Mouse (Mus musculus) liver, adult 2 months (tissue): ENCODE results near the gene Ackr2. TPM values are rescaled to one million over a fixed set of nuclear protein-coding genes. Genes with fewer than 3 reads are reported as not detected.

ENCODE experiments used
- DNase-seq: peaks from one replicate; pipeline ENCODE4 v3.0.0-alpha.2; 2011; ENCODE audit warnings: low read depth, low spot score; ENCODE audit errors: extremely low read depth
- H3K27ac ChIP-seq: fragments of 200-500 bp; replicated peaks from 2 replicates; pipeline ENCODE4 v1.5.1; 2012; ENCODE audit warnings: low read depth, mild to moderate bottlenecking, control low read depth, inconsistent platforms, low read length; ENCODE audit not compliant: insufficient read depth
- H3K27me3 ChIP-seq: fragments of 200-500 bp; 2 replicates; pipeline ENCODE4 v1.6.1; 2012; ENCODE audit warnings: mild to moderate bottlenecking, moderate library complexity, low read length, inconsistent platforms; ENCODE audit not compliant: control insufficient read depth, insufficient read depth
- H3K36me3 ChIP-seq: fragments of 200-500 bp; 2 replicates; pipeline ENCODE4 v1.6.1; 2012; ENCODE audit warnings: low read length, inconsistent platforms; ENCODE audit not compliant: control insufficient read depth, insufficient read depth
- H3K4me1 ChIP-seq: fragments of 200-500 bp; 2 replicates; pipeline ENCODE4 v1.6.1; 2011; ENCODE audit warnings: low read length; ENCODE audit not compliant: control insufficient read depth, insufficient read depth
- H3K4me3 ChIP-seq: fragments of 200-500 bp; 2 replicates; pipeline ENCODE4 v1.5.1; 2011; ENCODE audit warnings: low read depth, mild to moderate bottlenecking, control low read depth, low read length, moderate library complexity; ENCODE audit not compliant: insufficient read depth
- H3K79me2 ChIP-seq: fragments of 200-500 bp; 2 replicates; pipeline ENCODE4 v1.6.1; 2012; ENCODE audit warnings: inconsistent platforms, mild to moderate bottlenecking, low read length, moderate library complexity; ENCODE audit not compliant: control insufficient read depth, insufficient read depth
- H3K9ac ChIP-seq: fragments of 200-500 bp; 2 replicates; pipeline ENCODE4 v1.6.1; 2012; ENCODE audit warnings: low read depth, mild to moderate bottlenecking, control low read depth, inconsistent platforms, low read length
- CTCF ChIP-seq: fragments of 200-500 bp; IDR thresholded peaks from 2 replicates; pipeline ENCODE4 v1.5.1; 2011; ENCODE audit warnings: low read depth, low read length, control low read depth
- POLR2A ChIP-seq: fragments of 200-500 bp; IDR thresholded peaks from 2 replicates; pipeline ENCODE4 v1.6.1; 2011; ENCODE audit warnings: low read length, control low read depth; ENCODE audit not compliant: insufficient read depth; ENCODE audit errors: extremely low read depth
- WGBS: fragments of 180-500 bp; shearing (Covaris S2); methylation state at CpG from one replicate; pipeline ENCODE4 v1.1.7; 2018; 5-methylcytosine and 5-hydroxymethylcytosine counted together
- polyA plus RNA-seq: library from polyadenylated mRNA; depleted of rRNA; stranded (reverse); fragments of >200 nt; gene quantifications from 2 replicates; pipeline ENCODE4 v1.2.3, GENCODE M21; 2012
- total RNA-seq: library from RNA; depleted of rRNA; stranded (reverse); fragments of >200 nt; gene quantifications from 2 replicates; pipeline ENCODE4 v1.2.3, GENCODE M21; 2014

Gene Ackr2
- total and polyA plus RNA-seq, 2 experiments: 2.3 to 2.4 TPM

DNA sequence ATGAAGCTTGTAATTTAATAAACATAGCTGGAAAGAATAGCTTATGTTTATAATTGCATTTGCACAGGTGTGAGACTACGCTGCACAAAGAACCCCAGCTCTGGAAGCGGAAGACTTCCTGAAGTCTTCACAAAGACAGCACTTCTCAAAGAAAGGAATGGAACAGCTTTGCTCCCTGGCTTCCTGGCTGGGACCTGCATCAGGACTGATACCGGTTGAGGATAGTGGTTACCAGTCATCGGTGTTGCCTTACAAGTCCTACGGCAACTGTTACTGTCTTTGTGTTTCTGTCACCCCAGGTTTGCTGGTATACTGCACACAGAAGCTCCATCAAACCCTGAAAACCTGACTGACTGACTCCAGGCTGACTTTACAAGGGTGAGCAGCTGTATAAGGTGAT, 28.7 kb upstream of the Ackr2 start:
- Histone ChIP-seq H3K4me3 (no peak overlapping the region), H3K27me3 (no peaks in the 10 kb centered on the region), H3K79me2 (no peaks in the 10 kb centered on the region), H3K9ac (no peak overlapping the region), H3K27ac (no peak overlapping the region), H3K4me1 (peaks cover 4% of the 10 kb centered on the region; the same call in 1 of the 2 replicates), H3K36me3 (no peaks in the 10 kb centered on the region)
- WGBS: 95% methylated on average over 5 of the region's 5 CpGs
- DNase-seq: no peak
- TF ChIP-seq POLR2A: no peak

DNA sequence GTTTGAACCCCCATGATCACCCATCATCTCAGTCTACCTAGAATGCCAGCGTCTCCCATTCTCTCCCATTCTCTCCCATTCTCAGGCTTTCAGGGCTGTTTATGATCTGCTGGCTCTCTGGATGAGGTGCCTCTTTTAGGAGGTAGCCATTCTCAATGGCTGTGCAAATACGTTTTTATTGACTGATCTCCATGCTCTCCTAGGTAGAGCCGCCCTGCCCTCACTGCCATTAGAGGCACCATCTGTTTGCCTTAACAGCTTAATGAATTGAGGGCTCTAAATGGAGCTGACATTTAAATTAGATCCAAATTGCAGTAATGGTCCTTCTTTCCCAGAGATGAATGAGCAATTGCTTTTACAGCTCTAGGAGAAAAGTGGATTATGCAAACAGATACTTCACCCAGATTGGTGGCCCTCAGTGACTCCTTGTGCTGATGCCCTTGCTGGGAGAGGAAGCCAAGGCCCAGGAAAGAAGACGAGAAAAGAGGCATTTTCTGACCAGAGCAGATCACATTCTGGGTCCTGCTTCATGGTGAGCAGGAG, 28.1 kb upstream of the Ackr2 start:
- Histone ChIP-seq H3K36me3 (no peaks in the 10 kb centered on the region), H3K27ac (no peak overlapping the region), H3K4me3 (no peak overlapping the region), H3K27me3 (no peaks in the 10 kb centered on the region), H3K9ac (no peak overlapping the region), H3K79me2 (no peaks in the 10 kb centered on the region), H3K4me1 (peaks cover 4% of the 10 kb centered on the region; the same call in 1 of the 2 replicates)
- WGBS: 79% methylated on average over 4 of the region's 4 CpGs
- TF ChIP-seq CTCF (no peak), POLR2A (no peak)
- no peak for DNase-seq

DNA sequence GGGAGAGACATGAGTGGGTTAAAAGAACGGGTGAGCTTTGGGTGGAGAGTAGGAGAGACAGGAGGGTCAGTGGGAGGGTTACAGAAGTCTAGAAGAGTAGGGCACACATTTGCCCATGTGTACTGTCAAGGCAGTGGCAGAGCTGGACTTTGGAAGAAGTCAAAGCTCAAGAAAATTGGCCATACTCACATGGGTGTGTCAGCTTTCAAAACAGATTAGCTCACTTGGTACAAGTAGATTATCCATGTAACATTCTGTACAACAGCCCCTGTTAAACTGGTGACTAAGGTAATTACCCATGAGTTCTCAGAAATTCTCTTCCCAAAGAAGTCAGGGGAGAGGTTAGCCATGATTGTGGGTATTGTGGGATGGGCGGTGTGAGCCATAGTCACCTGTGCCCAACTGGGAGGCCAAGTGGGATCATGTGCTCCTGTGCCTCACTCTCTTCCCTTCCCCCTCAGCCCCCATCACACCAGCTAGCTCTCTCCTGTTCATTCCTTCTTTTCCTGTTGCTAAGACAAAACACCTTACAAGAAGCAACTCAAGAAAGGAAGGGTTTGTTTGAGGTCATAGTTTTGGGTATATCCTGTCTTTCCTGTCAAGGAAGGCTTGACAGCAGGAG, 26.0 kb upstream of the Ackr2 start:
- Histone ChIP-seq H3K4me3 (no peak overlapping the region), H3K9ac (no peak overlapping the region), H3K27ac (no peak overlapping the region), H3K36me3 (no peaks in the 10 kb centered on the region), H3K4me1 (peaks cover 4% of the 10 kb centered on the region; the same call in 1 of the 2 replicates), H3K27me3 (no peaks in the 10 kb centered on the region), H3K79me2 (no peaks in the 10 kb centered on the region)
- 83% methylated on average over 2 of the region's 2 CpGs for WGBS
- TF ChIP-seq CTCF: no peak
- peak; percentile 80 for DNase-seq

GRCm38 (mm10) chr9:121873578-121873977, 24.6 kb upstream of the Ackr2 start:
- DNase-seq: no peak
- peaks cover 4% of the 10 kb centered on the region; the same call in 1 of the 2 replicates for H3K4me1 ChIP-seq
- H3K27ac ChIP-seq: no peak overlapping the region
- H3K36me3 ChIP-seq: no peaks in the 10 kb centered on the region
- H3K9ac ChIP-seq: no peak overlapping the region
- no peaks in the 10 kb centered on the region for H3K79me2 ChIP-seq
- H3K27me3 ChIP-seq: no peaks in the 10 kb centered on the region
- no peak for TF ChIP-seq POLR2A
- TF ChIP-seq CTCF: no peak
- H3K4me3 ChIP-seq: no peak overlapping the region

- Histone ChIP-seq H3K4me3 (no peak overlapping the region), H3K9ac (no peak overlapping the region), H3K27me3 (no peaks in the 10 kb centered on the region), H3K36me3 (no peaks in the 10 kb centered on the region), H3K79me2 (no peaks in the 10 kb centered on the region), H3K4me1 (peaks cover 8% of the 10 kb centered on the region), H3K27ac (no peak overlapping the region)
- TF ChIP-seq POLR2A (no peak), CTCF (peak; percentile 76)
- WGBS: 13% methylated on average over 3 of the region's 3 CpGs
- DNase-seq: peak; percentile 51
Measured at GRCm38 (mm10) chr9:121877052-121877740, 21.0 kb upstream of the Ackr2 start.

DNA sequence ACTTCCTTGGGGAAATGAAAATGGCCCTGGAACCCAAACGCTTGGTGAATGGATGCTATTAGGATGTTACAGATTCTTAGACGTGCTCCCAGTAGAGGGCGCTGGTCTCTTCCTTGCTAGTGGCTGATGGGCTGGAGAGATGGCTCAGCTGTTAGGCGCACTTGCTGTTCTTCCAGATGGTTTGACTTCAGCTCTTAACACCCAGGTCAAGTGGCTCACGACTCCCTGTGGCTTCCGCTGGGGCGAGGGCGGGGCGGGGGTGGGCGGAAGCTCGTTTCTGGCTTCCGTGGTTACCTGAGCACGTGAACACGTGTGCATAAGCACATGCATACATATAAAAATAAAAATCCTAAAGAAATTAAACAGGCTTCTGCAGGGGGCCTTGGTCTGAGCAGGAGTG, 17.3 kb upstream of the Ackr2 start:
- peak overlapping the region; percentile 92; the same call in 1 of the 2 replicates for H3K27ac ChIP-seq
- TF ChIP-seq POLR2A (no peak), CTCF (peak; percentile 86)
- no peak overlapping the region for H3K9ac ChIP-seq
- WGBS: 24% methylated on average over 14 of the region's 14 CpGs
- no peaks in the 10 kb centered on the region for H3K79me2 ChIP-seq
- peaks cover 8% of the 10 kb centered on the region for H3K4me1 ChIP-seq
- H3K27me3 ChIP-seq: no peaks in the 10 kb centered on the region
- H3K36me3 ChIP-seq: no peaks in the 10 kb centered on the region
- DNase-seq: peak; percentile 78
- no peak overlapping the region for H3K4me3 ChIP-seq
